10 mouse cellular contexts compared by ENCODE assay signal in the genomic region with DNA sequence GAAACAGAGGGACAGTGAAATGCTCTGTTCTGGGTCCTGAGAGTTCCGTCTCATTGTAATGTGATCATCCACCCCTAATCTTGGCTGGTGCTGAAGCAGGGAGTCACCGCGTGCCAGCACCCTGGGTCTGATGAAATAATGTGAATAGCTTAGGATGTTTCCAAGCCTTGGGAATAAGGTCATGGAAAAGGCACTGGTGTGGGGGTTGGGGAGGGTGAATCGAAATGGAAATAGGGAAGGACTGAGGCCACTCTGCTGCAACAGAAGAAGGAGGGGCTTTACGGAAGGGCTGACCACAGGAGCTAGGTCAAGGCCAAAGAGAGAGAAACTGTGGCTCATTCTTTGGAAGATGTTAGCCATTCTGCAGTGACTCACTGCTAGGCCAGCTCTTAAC. TPM values are rescaled to one million over a fixed set of nuclear protein-coding genes. Genes with fewer than 3 reads are reported as not detected.
DNase-seq lines count a peak whose midpoint lies in the region; ATAC-seq lines count a peak whose summit lies in the region.
"Had no signal": no experiment of that assay in that cellular context is flagged by ENCODE, and none has a peak within 500 bp of the region (broad histone marks: within the 10 kb centered on the region; RNA-seq: fewer than 3 reads in every experiment).

No protein-coding gene starts in this region.

- no peak overlapping the region for H3K27ac ChIP-seq in neural tube, embryonic 15.5 days (replicated peaks)
- H3K27ac ChIP-seq: embryonic facial prominence, embryonic 15.5 days had no signal

- no peaks in the 10 kb centered on the region for H3K27me3 ChIP-seq in neural tube, embryonic 15.5 days (replicated peaks)
- H3K27me3 ChIP-seq: embryonic facial prominence, embryonic 15.5 days had no signal

- H3K4me3 ChIP-seq in neural tube, embryonic 15.5 days (replicated peaks), result no peak overlapping the region
- H3K4me3 ChIP-seq: embryonic facial prominence, embryonic 15.5 days; megakaryocyte, embryonic 14.5 days had no signal

- H3K4me1 ChIP-seq in neural tube, embryonic 15.5 days, result peaks cover 8% of the 10 kb centered on the region
- H3K4me1 ChIP-seq: megakaryocyte, embryonic 14.5 days had no signal

- H3K36me3 ChIP-seq in neural tube, embryonic 15.5 days, result no peaks in the 10 kb centered on the region
- H3K36me3 ChIP-seq: embryonic facial prominence, embryonic 15.5 days had no signal

- H3K9me3 ChIP-seq in neural tube, embryonic 15.5 days (replicated peaks), result no peaks in the 10 kb centered on the region
- H3K9me3 ChIP-seq: embryonic facial prominence, embryonic 15.5 days had no signal

- H3K4me2 ChIP-seq in neural tube, embryonic 15.5 days, result no peak overlapping the region
- H3K4me2 ChIP-seq: embryonic facial prominence, embryonic 15.5 days had no signal

- 70% methylated on average over 5 of the region's 5 CpGs for WGBS in neural tube, embryonic 15.5 days

- peak; percentile 25 to 36 for DNase-seq in layer of hippocampus, adult 8-10 months (ENCODE audit: low spot score in 2 of 2)
- no peak for DNase-seq in layer of hippocampus, adult 18-20 months (ENCODE audit: low spot score in 2 of 2)
- peak; percentile 75 for DNase-seq in NIH3T3 (ENCODE audit: low read depth)
- peak; percentile 59 to 60 for DNase-seq in gastrocnemius, adult 8-10 months (ENCODE audit: low spot score in 2 of 2)
- DNase-seq in lung, postnatal 25 days (ENCODE audit: low spot score), result peak; percentile 37
- DNase-seq in layer of hippocampus, adult 11-12 months (ENCODE audit: low spot score), result no peak
- no peak for DNase-seq in right cerebral cortex, postnatal 14 days

- H3K9ac ChIP-seq in neural tube, embryonic 15.5 days (replicated peaks), result no peak overlapping the region
- H3K9ac ChIP-seq: embryonic facial prominence, embryonic 15.5 days had no signal

- no peak for ATAC-seq in neural tube, embryonic 15.5 days (ENCODE audit: low FRiP score)

RNA-seq across cellular contexts. Expression of a gene that starts 18.7 kb away (rescaled TPM):
- 10 to 100 TPM; 30.7 to 33.7 (median 32.3) TPM for total RNA-seq in layer of hippocampus, adult 8-10 months (2022)
- total RNA-seq in layer of hippocampus, adult 18-20 months (2021), result 10 to 100 TPM; 32.1 to 33.4 TPM
- 1 to 10 TPM; 1.1 to 1.5 (median 1.3) TPM for total RNA-seq in gastrocnemius, adult 8-10 months (2022)
- polyA plus RNA-seq in neural tube, embryonic 15.5 days (2015; fragmentation: Nextera tagmentation; extraction: Ambion mirVana), result 14.6 and 16.3 TPM in 2 replicates

Comparison
In these comparisons a context has a peak if more than half of its experiments do, and no peak if none do; other contexts are left out.
1. DNase-seq: peak in layer of hippocampus, adult 8-10 months (2 of 2), NIH3T3 (single experiment), gastrocnemius, adult 8-10 months (2 of 2) and lung, postnatal 25 days (single experiment); none in layer of hippocampus, adult 18-20 months (0 of 2), layer of hippocampus, adult 11-12 months (single experiment) and right cerebral cortex, postnatal 14 days (single experiment).
2. RNA of a gene that starts 18.7 kb away (total RNA-seq): 30.7 to 33.7 TPM in layer of hippocampus, adult 8-10 months and 32.1 to 33.4 TPM in layer of hippocampus, adult 18-20 months; 1.1 to 1.5 TPM in gastrocnemius, adult 8-10 months; every median in the first group is over 10 times any median in the second.